Mouse (Mus musculus): ENCODE measurements around the gene Ano9. TPM values are rescaled to one million over a fixed set of nuclear protein-coding genes. Genes with fewer than 3 reads are reported as not detected.

Ano9 gene
- polyA plus RNA-seq, 1 experiment from 2014 or later: 17.9 TPM

GRCm38 (mm10) chr7:141097177-141097576, 20.4 kb downstream of the Ano9 start:
- H3K4me1 ChIP-seq (replicated peaks; ENCODE audit: control insufficient read depth, insufficient read depth): peaks cover 3% of the 10 kb centered on the region; the same call in 1 of the 2 replicates
- no peak overlapping the region for H3K4me2 ChIP-seq (replicated peaks; ENCODE audit: low read depth)
- no peak overlapping the region for H3K4me3 ChIP-seq (ENCODE audit: low read depth, low read length)
- DNase-seq (ENCODE audit: low spot score): no peak
- H3K27me3 ChIP-seq (ENCODE audit: control insufficient read depth, insufficient read depth, low read length): no peaks in the 10 kb centered on the region
- H3K9ac ChIP-seq (ENCODE audit: low read length): no peak overlapping the region
- WGBS: 79% methylated on average over 5 of the region's 5 CpGs
- 0 out of 2 replicates have a peak overlapping the region, but pooled peaks have one; percentile 24 for H3K27ac ChIP-seq (replicated peaks)
- TF ChIP-seq EP300 (optimal IDR thresholded peaks at IDR 0.05) (no peak), CTCF (IDR thresholded peaks at IDR 0.05; ENCODE audit: low read depth) (no peak)
- no peaks in the 10 kb centered on the region for H3K36me3 ChIP-seq (ENCODE audit: control insufficient read depth, insufficient read depth, low read length)
- no peaks in the 10 kb centered on the region for H3K9me3 ChIP-seq (ENCODE audit: control insufficient read depth, low read length)
- no peak for ATAC-seq (ENCODE audit: low FRiP score, low TSS enrichment)

- no peaks in the 10 kb centered on the region for H3K9me3 ChIP-seq (ENCODE audit: control insufficient read depth, low read length)
- no peaks in the 10 kb centered on the region for H3K36me3 ChIP-seq (ENCODE audit: control insufficient read depth, insufficient read depth, low read length)
- 0 out of 2 replicates have a peak overlapping the region, but pooled peaks have one; percentile 49 for H3K27ac ChIP-seq (replicated peaks)
- H3K4me1 ChIP-seq (replicated peaks; ENCODE audit: control insufficient read depth, insufficient read depth): peaks cover 3% of the 10 kb centered on the region; the same call in 1 of the 2 replicates
- H3K4me3 ChIP-seq (ENCODE audit: low read depth, low read length): no peak overlapping the region
- DNase-seq (ENCODE audit: low spot score): peak; percentile 49
- 29% methylated on average over 6 of the region's 6 CpGs for WGBS
- no peaks in the 10 kb centered on the region for H3K27me3 ChIP-seq (ENCODE audit: control insufficient read depth, insufficient read depth, low read length)
- ATAC-seq (ENCODE audit: low FRiP score, low TSS enrichment): no peak; the same call in 1 of the 2 replicates
- TF ChIP-seq EP300 (optimal IDR thresholded peaks at IDR 0.05): no peak
- peak; percentile 26 for TF ChIP-seq CTCF (IDR thresholded peaks at IDR 0.05; ENCODE audit: low read depth)
- no peak overlapping the region for H3K4me2 ChIP-seq (replicated peaks; ENCODE audit: low read depth)
- no peak overlapping the region for H3K9ac ChIP-seq (ENCODE audit: low read length)
These were observed 21.0 kb downstream of the Ano9 start for GRCm38 (mm10) chr7:141096649-141097056.

GRCm38 (mm10) chr7:141096021-141096420, 21.6 kb downstream of the Ano9 start:
- no peaks in the 10 kb centered on the region for H3K27me3 ChIP-seq (ENCODE audit: control insufficient read depth, insufficient read depth, low read length)
- no peak for DNase-seq (ENCODE audit: low spot score)
- no peak for ATAC-seq (ENCODE audit: low FRiP score, low TSS enrichment)
- H3K36me3 ChIP-seq (ENCODE audit: control insufficient read depth, insufficient read depth, low read length): no peaks in the 10 kb centered on the region
- no peak for TF ChIP-seq EP300 (optimal IDR thresholded peaks at IDR 0.05)
- no peak overlapping the region for H3K4me3 ChIP-seq (ENCODE audit: low read depth, low read length)
- no peak overlapping the region for H3K4me2 ChIP-seq (replicated peaks; ENCODE audit: low read depth)
- H3K27ac ChIP-seq (replicated peaks): 0 out of 2 replicates have a peak overlapping the region, but pooled peaks have one; percentile 49
- peaks cover 3% of the 10 kb centered on the region; the same call in 1 of the 2 replicates for H3K4me1 ChIP-seq (replicated peaks; ENCODE audit: control insufficient read depth, insufficient read depth)
- no peak overlapping the region for H3K9ac ChIP-seq (ENCODE audit: low read length)
- 70% methylated on average over 6 of the region's 6 CpGs for WGBS
- H3K9me3 ChIP-seq (ENCODE audit: control insufficient read depth, low read length): no peaks in the 10 kb centered on the region

- Histone ChIP-seq H3K36me3 (ENCODE audit: control insufficient read depth, insufficient read depth, low read length) (no peaks in the 10 kb centered on the region), H3K4me2 (replicated peaks; ENCODE audit: low read depth) (no peak overlapping the region), H3K27ac (replicated peaks) (no peak overlapping the region), H3K9me3 (ENCODE audit: control insufficient read depth, low read length) (no peaks in the 10 kb centered on the region), H3K4me1 (replicated peaks; ENCODE audit: control insufficient read depth, insufficient read depth) (peaks cover 3% of the 10 kb centered on the region; the same call in 1 of the 2 replicates), H3K4me3 (ENCODE audit: low read depth, low read length) (no peak overlapping the region), H3K27me3 (ENCODE audit: control insufficient read depth, insufficient read depth, low read length) (no peaks in the 10 kb centered on the region), H3K9ac (ENCODE audit: low read length) (no peak overlapping the region)
- DNase-seq (ENCODE audit: low spot score): no peak
- ATAC-seq (ENCODE audit: low FRiP score, low TSS enrichment): no peak
- TF ChIP-seq CTCF (IDR thresholded peaks at IDR 0.05; ENCODE audit: low read depth) (no peak), EP300 (optimal IDR thresholded peaks at IDR 0.05) (no peak)
- WGBS: 58% methylated on average over 15 of the region's 15 CpGs
These were observed 23.0 kb downstream of the Ano9 start for GRCm38 (mm10) chr7:141094487-141095205.

DNA sequence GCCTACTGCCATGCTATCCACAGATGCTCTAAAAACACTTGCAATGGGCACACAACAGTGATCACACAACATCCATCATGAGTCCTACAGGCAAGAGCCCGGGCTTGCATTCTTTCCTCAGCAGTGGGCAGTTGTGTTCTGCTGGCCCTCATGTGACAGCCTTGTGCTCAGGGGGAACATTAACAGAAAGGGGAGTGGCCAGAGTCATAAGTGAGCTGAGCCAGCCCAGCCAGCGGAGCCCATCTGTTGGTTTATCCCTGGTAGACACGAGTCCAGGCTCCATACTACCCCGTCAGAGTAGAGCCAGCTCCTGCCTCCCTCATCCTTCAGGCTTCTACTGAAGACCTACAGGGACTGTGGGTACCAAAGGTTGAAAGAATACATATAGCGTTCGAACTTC, 23.7 kb downstream of the Ano9 start:
- Histone ChIP-seq H3K9ac (ENCODE audit: low read length) (no peak overlapping the region), H3K4me3 (ENCODE audit: low read depth, low read length) (no peak overlapping the region), H3K9me3 (ENCODE audit: control insufficient read depth, low read length) (no peaks in the 10 kb centered on the region), H3K4me1 (replicated peaks; ENCODE audit: control insufficient read depth, insufficient read depth) (peaks cover 3% of the 10 kb centered on the region; the same call in 1 of the 2 replicates), H3K27ac (replicated peaks) (no peak overlapping the region), H3K4me2 (replicated peaks; ENCODE audit: low read depth) (no peak overlapping the region), H3K27me3 (ENCODE audit: control insufficient read depth, insufficient read depth, low read length) (no peaks in the 10 kb centered on the region), H3K36me3 (ENCODE audit: control insufficient read depth, insufficient read depth, low read length) (no peaks in the 10 kb centered on the region)
- no peak for ATAC-seq (ENCODE audit: low FRiP score, low TSS enrichment)
- no peak for DNase-seq (ENCODE audit: low spot score)
- WGBS: 79% methylated on average over 6 of the region's 6 CpGs
- no peak for TF ChIP-seq EP300 (optimal IDR thresholded peaks at IDR 0.05)
- no peak for TF ChIP-seq CTCF (IDR thresholded peaks at IDR 0.05; ENCODE audit: low read depth)
